Mouse (Mus musculus) kidney, adult 2 months (tissue): ENCODE measurements around the gene Mars. TPM values are rescaled to one million over a fixed set of nuclear protein-coding genes. Genes with fewer than 3 reads are reported as not detected.

Experiments used
- DNase-seq: peaks from one replicate; pipeline ENCODE4 v3.0.0; 2021
- H3K27ac ChIP-seq: fragments of 200-500 bp; 2 replicates; pipeline ENCODE4 v1.5.1; 2012; ENCODE audit warnings: low read depth, low read length, control low read depth, inconsistent platforms; ENCODE audit not compliant: insufficient read depth
- H3K27me3 ChIP-seq: fragments of 200-500 bp; replicated peaks from 2 replicates; pipeline ENCODE4 v1.6.1; 2012; ENCODE audit warnings: mild to moderate bottlenecking, moderate library complexity, low read length, inconsistent platforms; ENCODE audit not compliant: control insufficient read depth, insufficient read depth
- H3K36me3 ChIP-seq: fragments of 200-500 bp; 2 replicates; pipeline ENCODE4 v1.6.1; 2012; ENCODE audit warnings: mild to moderate bottlenecking, moderate library complexity, low read length, inconsistent platforms; ENCODE audit not compliant: control insufficient read depth, insufficient read depth
- H3K4me1 ChIP-seq: fragments of 200-500 bp; 2 replicates; pipeline ENCODE4 v1.6.1; 2011; ENCODE audit warnings: low read length; ENCODE audit not compliant: control insufficient read depth, insufficient read depth
- H3K4me3 ChIP-seq: fragments of 200-500 bp; 2 replicates; pipeline ENCODE4 v1.5.1; 2011; ENCODE audit warnings: mild to moderate bottlenecking, low read depth, low read length, control low read depth; ENCODE audit not compliant: insufficient read depth
- CTCF ChIP-seq: fragments of 200-500 bp; conservative IDR thresholded peaks from 2 replicates; pipeline ENCODE4 v1.5.1; 2011; ENCODE audit warnings: low read depth, mild to moderate bottlenecking, control low read depth, low read length, moderate library complexity, mixed read lengths; ENCODE audit not compliant: insufficient read depth, insufficient read length
- POLR2A ChIP-seq: fragments of 200-500 bp; IDR thresholded peaks from one replicate; pipeline ENCODE4 v1.6.1; 2011; ENCODE audit warnings: low read depth, low read length, control low read depth
- WGBS: fragments of 180-500 bp; shearing (Covaris S2); methylation state at CpG from one replicate; pipeline ENCODE4 v1.1.7; 2018; 5-methylcytosine and 5-hydroxymethylcytosine counted together
- polyA plus RNA-seq: library from polyadenylated mRNA; depleted of rRNA; stranded (reverse); fragments of >200 nt; gene quantifications from 2 replicates; pipeline ENCODE4 v1.2.3, GENCODE M21; 2012

Mars gene
- polyA plus RNA-seq, 1 experiment, result 44.4 TPM

DNA sequence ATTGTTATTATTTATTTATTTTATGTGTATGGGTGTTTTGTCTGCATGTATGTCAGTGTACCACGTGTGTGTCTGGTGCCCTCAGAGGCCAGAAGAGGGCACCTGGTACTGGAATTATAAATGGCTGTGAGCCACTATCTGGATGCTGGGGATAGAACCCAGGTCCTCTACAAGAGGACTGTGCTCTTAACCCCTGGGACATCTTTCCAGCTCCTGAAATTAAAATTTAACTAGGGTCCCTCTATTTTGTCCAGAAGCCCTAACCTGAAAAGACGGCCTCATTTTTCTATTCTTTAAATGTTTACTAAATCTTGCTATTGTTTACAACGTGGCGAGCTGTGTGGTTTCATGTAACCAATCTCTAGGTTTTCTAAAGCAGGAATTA is 45.9 kb downstream of the Mars start:
- Histone ChIP-seq H3K4me1 (peaks cover 5% of the 10 kb centered on the region), H3K36me3 (no peaks in the 10 kb centered on the region), H3K27ac (no peak overlapping the region), H3K4me3 (no peak overlapping the region), H3K27me3 (no peaks in the 10 kb centered on the region)
- TF ChIP-seq POLR2A, result no peak
- peak; percentile 36 for TF ChIP-seq CTCF
- peak; percentile 43 for DNase-seq
- WGBS, result 24% methylated on average over 4 of the region's 4 CpGs

DNA sequence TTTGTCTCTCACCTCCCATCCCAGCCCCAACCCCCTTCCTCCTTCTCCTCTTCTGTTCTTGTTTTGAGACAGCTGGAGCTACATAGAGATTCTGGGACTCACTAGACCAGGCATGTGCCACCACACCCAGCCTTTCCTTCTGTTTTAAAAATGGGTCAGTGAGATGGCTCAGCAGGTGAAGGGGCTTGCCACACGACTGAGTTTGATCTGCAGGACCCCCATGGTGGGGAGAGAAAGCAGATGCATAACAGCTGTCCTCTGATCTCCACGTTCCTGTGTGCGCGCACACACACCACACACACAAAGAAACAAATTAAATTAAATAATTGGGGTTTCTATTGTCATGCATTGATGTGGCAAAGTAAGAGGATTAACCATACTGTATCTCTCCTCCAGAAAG is 46.6 kb downstream of the Mars start:
- WGBS, result 77% methylated on average over 4 of the region's 4 CpGs

DNA sequence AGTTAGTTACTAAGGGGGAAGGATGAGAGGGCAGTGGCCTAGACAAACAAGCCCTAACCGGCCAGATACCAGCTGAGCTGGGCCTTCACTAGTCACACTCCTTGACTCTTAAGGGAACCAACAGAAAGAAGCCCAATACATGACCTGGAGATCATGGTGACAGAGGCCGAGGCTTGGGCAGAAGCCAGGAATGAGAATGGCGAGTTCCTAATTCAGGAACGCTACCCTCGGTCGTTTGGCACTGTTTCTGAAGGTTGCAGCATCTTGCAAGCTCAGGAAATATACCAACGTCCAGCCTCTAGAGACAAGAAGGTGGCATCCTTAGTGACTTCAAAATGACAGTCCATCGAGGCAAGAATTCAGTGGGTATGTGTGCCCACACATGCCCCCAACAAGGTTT is 47.2 kb downstream of the Mars start:
- no peak for DNase-seq
- no peak overlapping the region for H3K27ac ChIP-seq
- no peaks in the 10 kb centered on the region for H3K36me3 ChIP-seq
- no peaks in the 10 kb centered on the region for H3K27me3 ChIP-seq
- peaks cover 5% of the 10 kb centered on the region for H3K4me1 ChIP-seq
- H3K4me3 ChIP-seq, result no peak overlapping the region
- TF ChIP-seq CTCF, result no peak
- TF ChIP-seq POLR2A, result no peak
- 82% methylated on average over 8 of the region's 8 CpGs for WGBS

More for the DNA sequence above, 46.6 kb downstream of the Mars start:
- Histone ChIP-seq H3K36me3 (no peaks in the 10 kb centered on the region), H3K4me3 (no peak overlapping the region), H3K4me1 (peaks cover 5% of the 10 kb centered on the region), H3K27me3 (no peaks in the 10 kb centered on the region), H3K27ac (no peak overlapping the region)
- no peak for TF ChIP-seq CTCF
- no peak for TF ChIP-seq POLR2A
- no peak for DNase-seq

DNA sequence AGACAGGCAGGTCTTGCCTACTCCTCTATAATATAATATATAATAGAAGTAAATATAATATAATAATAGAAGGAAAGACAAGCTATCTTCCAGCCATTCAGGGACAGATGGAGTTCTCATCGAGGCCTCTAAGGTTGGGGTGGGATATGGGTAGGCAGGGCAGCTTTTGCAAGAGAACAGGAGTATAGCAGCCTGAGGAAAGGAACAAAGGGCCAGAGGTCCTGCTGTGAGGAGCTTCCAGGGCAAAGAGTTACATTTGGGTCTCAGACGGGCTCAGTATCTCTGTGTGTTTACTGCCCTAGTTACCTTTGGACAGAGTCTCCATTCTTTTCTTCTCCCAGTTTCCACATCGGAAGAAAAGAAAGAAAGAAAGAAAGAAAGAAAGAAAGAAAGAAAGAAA is 48.0 kb downstream of the Mars start:
- TF ChIP-seq POLR2A (no peak), CTCF (no peak)
- WGBS, result 71% methylated on average over 3 of the region's 3 CpGs
- H3K4me3 ChIP-seq, result no peak overlapping the region
- DNase-seq, result no peak
- H3K27me3 ChIP-seq, result no peaks in the 10 kb centered on the region
- H3K27ac ChIP-seq, result no peak overlapping the region
- H3K36me3 ChIP-seq, result no peaks in the 10 kb centered on the region
- H3K4me1 ChIP-seq, result peaks cover 5% of the 10 kb centered on the region

DNA sequence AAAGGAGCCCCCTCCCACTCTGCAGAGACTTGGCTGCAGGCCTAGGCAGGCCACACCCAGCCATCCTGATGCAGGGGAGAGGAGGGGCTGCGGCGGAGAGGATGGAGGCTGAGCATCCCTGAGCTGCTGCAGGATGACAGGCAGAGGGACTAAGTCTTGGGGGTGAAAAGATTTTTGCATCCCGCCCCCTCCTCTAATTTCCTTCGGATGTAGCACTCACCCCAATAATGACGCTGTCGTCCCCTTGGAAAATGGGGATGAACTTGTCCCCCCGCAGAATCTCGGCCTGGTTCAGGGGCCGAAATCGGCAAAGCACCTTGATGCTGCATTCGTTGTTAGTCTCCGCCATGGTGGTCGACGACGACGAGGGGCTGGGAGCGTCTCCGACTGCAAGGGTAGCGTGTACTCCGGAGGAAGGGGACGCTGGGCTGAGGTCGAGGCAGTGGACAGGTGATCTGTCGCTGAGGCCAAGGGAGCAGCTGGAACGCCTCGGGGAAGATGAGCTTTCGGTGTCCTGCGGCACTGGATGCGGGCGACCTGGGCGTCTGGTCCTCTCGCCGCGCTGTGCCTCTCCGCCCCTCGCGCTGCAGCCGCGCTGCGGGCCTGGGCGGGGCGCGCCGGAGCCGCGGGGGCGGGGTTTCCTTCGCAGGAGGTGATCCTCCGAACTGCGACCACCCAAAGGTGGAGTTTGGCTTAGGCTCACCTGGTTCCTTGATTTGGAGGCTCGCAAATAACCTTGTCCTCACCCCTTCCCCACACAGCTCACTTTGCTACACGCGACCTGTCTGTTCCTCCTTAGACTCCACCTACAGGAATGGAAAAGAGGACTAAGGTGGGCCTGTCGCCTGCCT is 48.8 kb downstream of the Mars start, which contains the start of gene Kif5a:
TSS of gene Kif5a (minus strand) at position 801 of the 851 bp plus-strand sequence.
- no peaks in the 10 kb centered on the region for H3K36me3 ChIP-seq
- no peaks in the 10 kb centered on the region for H3K27me3 ChIP-seq
- peak; percentile 36 for DNase-seq
- 4% methylated on average over 53 of the region's 53 CpGs for WGBS
- TF ChIP-seq POLR2A, result no peak
- TF ChIP-seq CTCF, result no peak
- H3K4me1 ChIP-seq, result peaks cover 5% of the 10 kb centered on the region
- H3K27ac ChIP-seq, result no peak within 1 kb of the TSS
- H3K4me3 ChIP-seq, result peak within 1 kb of the TSS; percentile 55

DNA sequence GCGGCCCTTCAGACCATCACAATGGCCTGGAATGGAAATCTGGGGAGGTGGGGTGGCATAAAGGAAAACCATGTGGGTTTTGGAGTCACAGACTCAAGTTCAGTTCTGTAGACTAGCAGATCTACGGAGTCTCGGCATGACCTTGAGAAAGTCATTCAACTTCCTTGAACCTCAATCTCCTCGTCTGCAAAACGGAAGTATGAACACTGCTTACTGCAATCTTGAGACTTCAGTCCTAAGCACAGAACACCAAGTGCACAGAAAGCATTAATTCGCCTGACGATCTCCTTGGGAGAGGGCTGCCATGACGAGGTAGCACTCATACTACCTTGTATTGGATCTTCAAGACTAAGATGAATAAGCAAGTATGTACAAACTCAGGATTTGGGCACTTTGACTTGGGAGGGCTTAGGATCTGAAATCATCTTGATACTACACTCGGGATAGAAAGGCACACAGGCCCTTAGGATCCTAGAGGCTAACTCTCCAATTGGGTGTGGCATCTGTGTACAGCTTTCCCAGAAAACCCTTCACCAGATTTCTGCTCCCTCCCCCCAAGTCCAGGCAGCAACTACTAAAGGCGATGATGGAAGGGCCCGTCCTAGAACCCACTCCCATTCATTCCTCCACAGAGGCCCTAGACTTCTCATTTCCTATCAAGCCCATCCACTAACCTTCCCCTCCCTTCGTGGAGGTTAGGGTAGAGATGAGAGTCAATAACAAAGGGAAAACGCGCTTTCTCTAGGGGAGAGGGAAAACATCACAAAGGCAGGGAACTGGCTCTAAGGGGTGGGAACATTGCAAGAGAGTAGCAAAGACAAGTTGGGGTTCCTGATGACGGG is 49.7 kb downstream of the Mars start:
- Histone ChIP-seq H3K4me1 (no peaks in the 10 kb centered on the region; the same call in 1 of the 2 replicates), H3K4me3 (no peak overlapping the region), H3K27me3 (no peaks in the 10 kb centered on the region), H3K36me3 (no peaks in the 10 kb centered on the region), H3K27ac (no peak overlapping the region)
- no peak for DNase-seq
- WGBS, result 74% methylated on average over 15 of the region's 15 CpGs
- TF ChIP-seq POLR2A, result no peak
- TF ChIP-seq CTCF, result no peak

DNA sequence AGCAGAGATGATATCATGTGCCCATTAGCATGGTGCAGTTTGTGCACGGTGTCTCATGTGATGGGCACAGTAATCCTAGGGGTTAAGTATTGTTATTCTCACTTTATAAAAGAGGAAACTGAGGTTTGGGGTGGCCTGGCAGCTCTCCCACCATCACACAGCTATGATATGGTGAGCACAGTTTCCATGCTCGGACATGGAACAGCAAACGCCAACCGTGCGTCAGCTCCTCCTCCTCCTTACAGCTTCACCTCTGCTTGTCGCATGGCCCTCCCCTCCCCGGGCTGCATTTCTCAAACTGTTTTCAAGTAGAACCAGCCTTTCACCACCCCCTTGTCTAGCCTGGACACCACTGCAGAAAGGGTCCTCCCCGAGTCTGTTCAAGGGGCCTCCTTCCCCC is 53.1 kb downstream of the Mars start:
- 75% methylated on average over 8 of the region's 8 CpGs for WGBS
- no peak for DNase-seq
- Histone ChIP-seq H3K27ac (no peak overlapping the region), H3K27me3 (no peaks in the 10 kb centered on the region), H3K4me1 (no peaks in the 10 kb centered on the region; the same call in 1 of the 2 replicates), H3K36me3 (no peaks in the 10 kb centered on the region), H3K4me3 (no peak overlapping the region)
- TF ChIP-seq CTCF, result no peak
